Mouse (Mus musculus) Patski (cell line): ENCODE results near the gene Gm47969. TPM values are rescaled to one million over a fixed set of nuclear protein-coding genes. Genes with fewer than 3 reads are reported as not detected.
A peak's percentile ranks its signal among the peaks of the same experiment; 100 is the strongest.

Source experiments
- ATAC-seq: fragments of 100-300 bp; one replicate; pipeline ENCODE4 v1.8.0; 2021
- CTCF ChIA-PET: fragments of 350-600 bp; sonication (Branson Sonifier 250); formaldehyde crosslinking; loops from one replicate; lab custom pipeline; 2022; ENCODE audit warnings: inconsistent platforms; lab: Charles Lee
- POLR2A ChIA-PET: fragments of 350-600 bp; sonication (Branson Sonifier 250); formaldehyde crosslinking; loops from one replicate; lab custom pipeline; 2022; ENCODE audit warnings: antibody characterized with exemption, inconsistent platforms; lab: Charles Lee
- DNase-seq: peaks from one replicate; pipeline ENCODE4 v3.0.0-alpha.2; 2011; ENCODE audit warnings: low read depth, low spot score
- H3K27me3 ChIP-seq: fragments of 371-371 bp; one replicate; pipeline ENCODE4 v1.5.1; 2021
- CTCF ChIP-seq: fragments of 100-300 bp; IDR thresholded peaks from one replicate; pipeline ENCODE4 v1.5.1; 2021
- in situ Hi-C: fragments of 300-500 bp; cut with MboI; formaldehyde crosslinking; loops from 3 replicates; pipeline ENCODE4 v1.11.1; 2018; ENCODE audit warnings: low pct_unique_long_range_greater_than_20kb, mixed read lengths
- polyA plus RNA-seq: library from polyadenylated mRNA; unstranded; gene quantifications from one replicate; pipeline ENCODE4 v1.2.3, GENCODE M21; 2021

Gene Gm47969
- polyA plus RNA-seq, 1 experiment from 2014 or later, result not detected

- ChIA-PET POLR2A (no interaction called here), CTCF (interaction anchor here (0.7 to 2.0 kb wide), 15 partner anchors 9 to 74 kb away, joined by 3 to 16 read pairs (median 4); no protein-coding TSS in a partner anchor)
- ATAC-seq (no peak), DNase-seq (no peak)
- H3K27me3 ChIP-seq, result no peaks in the 10 kb centered on the region
- no peak for TF ChIP-seq CTCF
- in situ Hi-C loops, result no loop called here
These were observed 30.9 kb downstream of the Gm47969 start for GRCm38 (mm10) chr1:83075526-83076189.

GRCm38 (mm10) chr1:83076190-83076917 lies 31.6 kb downstream of the Gm47969 start:
- CTCF ChIA-PET, result interaction anchor here (0.7 to 2.0 kb wide), 15 partner anchors 10 to 74 kb away, joined by 3 to 16 read pairs (median 4); no protein-coding TSS in a partner anchor
- TF ChIP-seq CTCF, result peak; percentile 77
- POLR2A ChIA-PET, result interaction anchor here (0.7 kb wide), 1 partner anchor 1586 kb away, joined by 3 read pairs; no protein-coding TSS in a partner anchor
- in situ Hi-C loops, result no loop called here
- ATAC-seq (no peak), DNase-seq (no peak)
- H3K27me3 ChIP-seq, result no peaks in the 10 kb centered on the region

- in situ Hi-C loops, result no loop called here
- ATAC-seq, result no peak
- TF ChIP-seq CTCF, result no peak
- POLR2A ChIA-PET, result interaction anchor here (0.7 kb wide), 1 partner anchor 1587 kb away, joined by 3 read pairs; no protein-coding TSS in a partner anchor
- DNase-seq, result no peak
- CTCF ChIA-PET, result interaction anchor here (2.0 kb wide), 1 partner anchor 11 kb away, joined by 9 read pairs; no protein-coding TSS in a partner anchor
- no peaks in the 10 kb centered on the region for H3K27me3 ChIP-seq
These were observed 32.3 kb downstream of the Gm47969 start for GRCm38 (mm10) chr1:83077016-83077415.

- TF ChIP-seq CTCF, result no peak
- in situ Hi-C loops, result loop anchor here (5.0 kb wide), 1 partner anchor 68 kb away; no protein-coding TSS in a partner anchor
- ChIA-PET POLR2A (no interaction called here), CTCF (interaction anchor here (0.9 to 1.4 kb wide), 2 partner anchors 12 to 34 kb away, joined by 3 to 5 read pairs; no protein-coding TSS in a partner anchor)
- H3K27me3 ChIP-seq, result no peaks in the 10 kb centered on the region
- DNase-seq (no peak), ATAC-seq (peak; percentile 65)
These were observed 40.1 kb downstream of the Gm47969 start for GRCm38 (mm10) chr1:83084790-83085189.

GRCm38 (mm10) chr1:83091268-83091667 lies 46.5 kb downstream of the Gm47969 start:
- ChIA-PET CTCF (interaction anchor here (1.3 kb wide), 2 partner anchors 15 to 27 kb away, joined by 3 to 5 read pairs; no protein-coding TSS in a partner anchor), POLR2A (no interaction called here)
- no peaks in the 10 kb centered on the region for H3K27me3 ChIP-seq
- DNase-seq (peak; percentile 81), ATAC-seq (peak; percentile 83)
- no peak for TF ChIP-seq CTCF
- in situ Hi-C loops, result no loop called here

Other genes with a start within 250 kb of the Gm47969 start
- 58.7 TPM for gene Agfg1, start 205.4 kb upstream of the Gm47969 start, polyA plus RNA-seq
- gene A030005L19Rik, start 131.6 kb upstream of the Gm47969 start, polyA plus RNA-seq, result not detected
- gene A030014E15Rik, start 120.0 kb upstream of the Gm47969 start, polyA plus RNA-seq, result not detected
- gene Gm6217, start 113.5 kb upstream of the Gm47969 start, polyA plus RNA-seq, result not detected
- gene A030003K21Rik, start 101.5 kb upstream of the Gm47969 start, polyA plus RNA-seq, result not detected
- not detected for gene Gm7544, start 88.9 kb upstream of the Gm47969 start, polyA plus RNA-seq
- not detected for gene Gm47955, start 84.6 kb upstream of the Gm47969 start, polyA plus RNA-seq
- gene Gm47959, start 44.4 kb upstream of the Gm47969 start, polyA plus RNA-seq, result not detected
- 0.05 TPM for gene Slc19a3, start 6.5 kb upstream of the Gm47969 start, polyA plus RNA-seq
- gene Krtap28-10, start 2.5 kb upstream of the Gm47969 start, polyA plus RNA-seq, result not detected
- gene A030005K14Rik, start 14.4 kb downstream of the Gm47969 start, polyA plus RNA-seq, result not detected
- not detected for gene Krtap28-13, start 16.0 kb downstream of the Gm47969 start, polyA plus RNA-seq
- 2.6 TPM for gene Ccl20, start 71.8 kb downstream of the Gm47969 start, polyA plus RNA-seq
- 0.27 TPM for gene Daw1, start 114.8 kb downstream of the Gm47969 start, polyA plus RNA-seq